8 mouse cellular contexts compared by ENCODE assay signal in the genomic region with DNA sequence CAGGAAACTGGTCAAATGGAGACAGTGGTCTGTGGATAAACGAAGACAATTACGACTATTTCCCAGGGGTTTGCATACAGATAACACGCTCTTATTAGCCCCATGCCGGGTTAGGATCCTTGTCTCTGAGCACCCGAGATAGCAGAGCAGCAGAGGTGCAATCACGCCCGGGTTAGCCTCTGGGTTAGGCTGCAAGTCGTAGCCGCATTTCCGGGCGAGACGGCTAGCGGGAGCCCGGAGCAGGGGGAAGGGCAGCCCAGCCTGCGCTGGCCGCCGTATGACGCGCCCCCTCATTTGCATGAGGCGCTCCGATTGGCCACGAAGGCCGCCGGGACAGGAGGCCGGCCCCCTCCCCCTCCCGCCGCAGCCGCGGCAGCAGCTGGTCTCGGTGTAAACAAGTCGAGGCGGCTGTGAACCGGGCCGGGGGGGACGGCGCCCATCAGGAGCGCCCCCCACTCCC. TPM values are rescaled to one million over a fixed set of nuclear protein-coding genes. Genes with fewer than 3 reads are reported as not detected.
DNase-seq lines count a peak whose midpoint lies in the region; ATAC-seq lines count a peak whose summit lies in the region.

TSS of gene Ypel3 (plus strand) at position 358 of the 460 bp plus-strand sequence.

- peak; percentile 88 for ATAC-seq in megakaryocyte progenitor cell, adult 5-6 weeks (replicated peaks; ENCODE audit: poor library complexity)

- peak; percentile 98 for DNase-seq in adrenal gland, adult 2 months
- peak; percentile 94 for DNase-seq in embryo, embryonic 10 days (ENCODE audit: low spot score)
- peak; percentile 95 for DNase-seq in gastrocnemius, postnatal 10 days
- DNase-seq in induced T-regulatory cell, adult 2 months (ENCODE audit: low read depth): peak; percentile 94
- DNase-seq in left cerebral cortex, postnatal 10 days (ENCODE audit: extremely low spot score in 1 of 2, low spot score in 2 of 2): peak; percentile 91 to 98
- DNase-seq in right cerebral cortex, postnatal 25 days: peak; percentile 96
- peak; percentile 91 to 96 for DNase-seq in urinary bladder, postnatal 36 days (ENCODE audit: low spot score in 2 of 2)

- intact Hi-C loops in left cerebral cortex, postnatal 10 days (cut with DNase I): loop anchor here (5.0 kb wide), 1 partner anchor 74 kb away; no protein-coding TSS in a partner anchor

RNA-seq across cellular contexts. Expression of gene Ypel3, which starts in this region (rescaled TPM):
- 100 to 1,000 TPM in 1 of 2 experiments, 10 to 100 TPM in 1; 92.8 to 136 TPM for total RNA-seq in adrenal gland, adult 2 months (2021)
- 970 and 1,207 TPM in 2 replicates for polyA plus RNA-seq in adrenal gland, adult 2 months (2012; rRNA removed)
- 10 to 100 TPM; 56.3 to 62.9 TPM for total RNA-seq in gastrocnemius, postnatal 10 days (2021)
- 100 to 1,000 TPM; 167 to 169 TPM for total RNA-seq in left cerebral cortex, postnatal 10 days (2021)
- total RNA-seq in megakaryocyte progenitor cell, adult 5-6 weeks (2015): 25.4 and 32.4 TPM in 2 replicates
- 11.8 and 15.1 TPM in 2 replicates for total RNA-seq in megakaryocyte progenitor cell, adult 5-6 weeks (2017)

Comparison
In these comparisons a context has a peak if more than half of its experiments do, and no peak if none do; other contexts are left out.
1. Peak in every context shown above with its lines: DNase-seq and ATAC-seq.